Mouse (Mus musculus) limb, embryonic 10.5 days (tissue): ENCODE measurements around the gene Slc31a1. TPM values are rescaled to one million over a fixed set of nuclear protein-coding genes. Genes with fewer than 3 reads are reported as not detected.

Experiments
- DNase-seq: peaks from one replicate; pipeline ENCODE4 v3.0.0-alpha.2; 2017; ENCODE audit warnings: low spot score
- H3K27ac ChIP-seq: fragments of 300-500 bp; sonication (generic); 2 replicates; pipeline ENCODE4 v1.5.1; 2016; ENCODE audit warnings: mild to moderate bottlenecking
- H3K27me3 ChIP-seq: fragments of 300-500 bp; sonication (generic); 2 replicates; pipeline ENCODE4 v1.6.1; 2016; ENCODE audit warnings: low read depth, mild to moderate bottlenecking; ENCODE audit not compliant: poor library complexity, severe bottlenecking
- H3K36me3 ChIP-seq: fragments of 300-500 bp; sonication (generic); 2 replicates; pipeline ENCODE4 v1.6.1; 2016; ENCODE audit warnings: mild to moderate bottlenecking, moderate library complexity
- H3K4me1 ChIP-seq: fragments of 300-500 bp; sonication (generic); 2 replicates; pipeline ENCODE4 v1.6.1; 2016
- H3K4me3 ChIP-seq: fragments of 300-500 bp; sonication (generic); 2 replicates; pipeline ENCODE4 v1.5.1; 2016; ENCODE audit warnings: mild to moderate bottlenecking, moderate library complexity
- H3K9me3 ChIP-seq: fragments of 300-500 bp; sonication (generic); replicated peaks from 2 replicates; pipeline ENCODE4 v1.6.1; 2016; ENCODE audit warnings: mild to moderate bottlenecking
- WGBS: fragments of 180-500 bp; shearing (Covaris S2); methylation state at CpG from one replicate; pipeline ENCODE4 v1.1.7; 2016; 5-methylcytosine and 5-hydroxymethylcytosine counted together
- polyA plus RNA-seq: library from polyadenylated mRNA; unstranded; fragments of >200 nt; fragmentation: Nextera tagmentation; extraction: Ambion mirVana; gene quantifications from 2 replicates; pipeline ENCODE4 v1.2.1, GENCODE M21; 2016

The Slc31a1 gene
- 42.2 and 48.7 TPM in 2 replicates for polyA plus RNA-seq

DNA sequence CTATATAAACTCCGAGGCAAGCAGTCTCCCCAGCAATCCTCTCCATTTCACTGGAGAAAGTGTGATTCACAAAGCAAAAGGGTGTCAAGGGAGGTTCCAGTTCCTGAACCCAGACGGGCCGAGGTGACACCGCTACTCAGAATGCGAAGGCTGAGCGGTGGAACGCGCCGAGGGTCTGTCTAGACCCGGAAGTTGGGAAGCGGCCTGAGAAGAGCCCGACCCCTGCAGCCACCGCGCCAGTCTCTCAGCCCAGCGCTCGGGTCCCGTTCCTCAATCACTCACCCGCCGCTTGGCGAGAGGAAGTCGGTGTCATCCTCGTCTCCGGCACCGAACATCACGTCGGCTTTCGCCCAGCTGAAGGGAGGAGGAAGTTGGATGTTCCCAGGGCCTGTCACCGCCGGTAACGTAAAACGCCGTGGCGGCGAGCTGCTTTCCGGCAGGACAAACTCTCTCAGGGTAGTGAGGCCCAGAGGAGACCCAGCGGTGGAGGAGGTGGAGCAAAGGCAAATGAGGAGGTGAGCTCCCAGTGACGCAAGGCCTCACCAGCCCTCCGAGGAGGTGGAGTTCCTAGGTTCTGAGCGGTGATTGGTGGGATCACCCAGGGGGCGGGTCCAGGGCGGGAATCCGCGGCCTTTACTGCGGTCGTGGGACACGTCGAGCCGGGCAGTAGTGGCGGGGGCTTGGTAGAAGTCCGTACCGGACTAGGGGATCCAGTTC is at the start of gene Slc31a1, which contains the start of gene Fkbp15:
Gene Slc31a1 (plus strand): TSS at position 640 of the 717 bp plus-strand sequence.
Gene Fkbp15 (minus strand): TSS at position 461 of the 717 bp plus-strand sequence.
- no peaks in the 10 kb centered on the region for H3K9me3 ChIP-seq
- DNase-seq: peak; percentile 97
- peak within 1 kb of the TSS; percentile 72 for H3K4me3 ChIP-seq
- H3K36me3 ChIP-seq: no peaks in the 10 kb centered on the region
- H3K27me3 ChIP-seq: no peaks in the 10 kb centered on the region
- under 1% methylated on average over 51 of the region's 51 CpGs for WGBS
- H3K27ac ChIP-seq: peak within 1 kb of the TSS; percentile 85
- peaks cover 14% of the 10 kb centered on the region for H3K4me1 ChIP-seq

DNA sequence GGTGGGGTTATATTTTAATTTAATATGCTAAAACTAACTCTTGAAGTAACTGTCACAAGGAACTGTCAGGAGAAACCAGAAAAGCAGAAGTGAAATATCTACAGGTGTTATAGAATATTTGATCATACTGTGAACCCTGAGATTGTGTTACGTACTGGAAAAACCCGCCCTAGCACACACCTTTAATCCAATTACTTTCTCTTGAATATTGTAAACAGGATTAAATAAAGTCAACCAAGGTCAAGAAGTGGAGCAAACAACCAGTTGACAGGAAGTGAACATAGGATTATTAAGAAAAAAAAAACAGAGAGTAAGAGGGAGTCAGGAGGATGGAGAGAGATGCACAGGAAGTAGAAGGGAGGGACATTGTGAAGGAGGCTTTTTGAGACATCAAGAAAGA is 47.7 kb upstream of the Slc31a1 start:
- H3K36me3 ChIP-seq: peaks cover 24% of the 10 kb centered on the region
- WGBS: 97% methylated on average over 2 of the region's 2 CpGs
- H3K27me3 ChIP-seq: no peaks in the 10 kb centered on the region
- no peak for DNase-seq
- no peak overlapping the region for H3K4me3 ChIP-seq
- no peak overlapping the region for H3K27ac ChIP-seq
- no peaks in the 10 kb centered on the region for H3K9me3 ChIP-seq
- no peaks in the 10 kb centered on the region for H3K4me1 ChIP-seq

DNA sequence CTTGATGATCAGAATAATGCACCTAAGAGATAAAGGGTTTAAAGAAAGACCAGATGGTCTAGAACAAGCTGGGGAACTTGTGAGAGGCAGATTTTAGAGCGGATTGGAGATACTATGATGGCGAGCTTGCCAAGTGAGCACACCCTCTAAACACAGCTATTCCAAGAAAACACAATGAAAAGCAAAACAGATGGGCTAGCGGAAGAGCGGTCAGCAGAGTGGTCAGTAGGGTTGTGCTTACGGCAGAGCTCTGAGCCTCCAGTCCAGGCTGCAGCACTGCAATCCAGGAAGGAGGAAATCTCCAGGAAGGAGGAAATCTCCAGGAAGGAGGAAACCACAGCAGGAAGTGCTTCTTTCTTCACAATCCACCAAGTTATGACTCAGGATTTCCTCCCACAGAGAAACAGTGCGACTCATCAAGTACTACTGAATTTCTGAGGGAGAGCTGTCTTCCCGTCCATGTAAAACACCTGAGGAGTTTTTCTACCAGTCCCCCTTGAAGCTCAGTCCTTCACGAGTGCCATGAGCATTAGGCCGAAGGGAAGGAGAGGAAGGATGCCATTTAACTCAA is 46.8 kb upstream of the Slc31a1 start:
- H3K36me3 ChIP-seq: peaks cover 20% of the 10 kb centered on the region
- WGBS: 90% methylated on average over 9 of the region's 9 CpGs
- H3K27me3 ChIP-seq: no peaks in the 10 kb centered on the region
- DNase-seq: no peak
- no peaks in the 10 kb centered on the region for H3K4me1 ChIP-seq
- H3K9me3 ChIP-seq: no peaks in the 10 kb centered on the region
- H3K27ac ChIP-seq: no peak overlapping the region
- no peak overlapping the region for H3K4me3 ChIP-seq

DNA sequence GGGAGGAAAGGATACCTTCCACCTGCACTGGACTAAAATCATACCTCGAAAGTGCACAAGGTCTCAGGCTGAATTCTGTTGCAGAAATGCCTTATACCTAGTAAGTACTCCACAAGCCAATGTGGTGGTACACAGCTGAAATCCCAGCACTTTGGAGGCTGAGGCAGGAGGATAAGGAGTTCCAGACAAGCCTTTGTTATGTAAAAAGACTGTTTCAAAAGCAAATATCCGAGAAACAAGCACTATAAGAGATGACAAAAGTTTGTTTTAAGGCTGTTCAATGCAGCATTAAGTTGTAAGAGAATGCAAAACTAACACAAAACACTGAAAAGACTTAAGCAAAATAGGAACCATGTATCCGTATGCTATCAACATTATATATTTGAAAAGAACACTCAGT is 46.0 kb upstream of the Slc31a1 start:
- peaks cover 26% of the 10 kb centered on the region for H3K36me3 ChIP-seq
- no peak overlapping the region for H3K4me3 ChIP-seq
- no peak overlapping the region for H3K27ac ChIP-seq
- no peak for DNase-seq
- H3K9me3 ChIP-seq: no peaks in the 10 kb centered on the region
- no peaks in the 10 kb centered on the region for H3K27me3 ChIP-seq
- H3K4me1 ChIP-seq: no peaks in the 10 kb centered on the region
- 84% methylated on average over 3 of the region's 3 CpGs for WGBS

DNA sequence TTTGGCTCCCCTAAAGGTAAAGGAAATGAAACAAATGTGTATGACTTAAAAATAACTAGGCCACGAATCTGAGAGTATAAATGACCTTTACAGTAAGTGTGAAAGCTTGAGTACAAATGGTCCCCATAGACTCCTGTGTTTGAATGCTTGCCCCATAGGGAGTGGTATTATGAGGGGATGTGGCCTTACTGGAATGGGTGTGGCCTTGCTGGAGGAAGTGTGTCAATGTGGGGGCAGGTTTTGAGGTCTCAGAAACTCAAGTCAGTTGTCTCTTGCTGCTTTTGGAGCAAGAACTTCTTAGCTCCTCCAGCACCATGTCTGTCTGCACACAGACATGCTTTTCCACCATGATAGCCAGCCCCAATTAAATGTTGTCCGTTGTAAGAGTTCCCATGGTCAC is 44.1 kb upstream of the Slc31a1 start:
- 83% methylated on average over 2 of the region's 2 CpGs for WGBS
- H3K36me3 ChIP-seq: peaks cover 43% of the 10 kb centered on the region

DNA sequence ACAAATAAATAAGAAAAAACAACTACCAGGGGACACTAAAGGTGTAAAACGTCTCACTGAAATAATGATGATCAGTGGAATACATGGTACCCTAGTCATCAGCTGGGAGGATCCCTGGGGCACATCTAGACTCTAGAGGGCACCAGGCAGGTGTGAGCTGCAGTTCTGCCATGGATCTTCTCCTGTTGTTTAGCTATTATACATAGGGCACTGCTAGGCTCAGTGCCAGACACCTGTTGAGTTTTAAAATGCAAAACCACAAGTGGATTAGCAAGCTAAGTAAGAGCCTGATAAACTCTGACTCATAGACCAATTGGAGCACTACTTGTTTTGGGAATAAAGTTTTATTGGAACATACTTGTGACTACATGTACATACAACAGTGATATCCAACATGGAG is 42.2 kb upstream of the Slc31a1 start:
- no peak for DNase-seq
- WGBS: 77% methylated on average over 1 of the region's 1 CpGs
- H3K36me3 ChIP-seq: peaks cover 49% of the 10 kb centered on the region

More for the DNA sequence above, 44.1 kb upstream of the Slc31a1 start:
- no peak overlapping the region for H3K4me3 ChIP-seq
- no peak for DNase-seq
- H3K27ac ChIP-seq: no peak overlapping the region
- no peaks in the 10 kb centered on the region for H3K4me1 ChIP-seq
- H3K9me3 ChIP-seq: no peaks in the 10 kb centered on the region
- H3K27me3 ChIP-seq: no peaks in the 10 kb centered on the region

DNA sequence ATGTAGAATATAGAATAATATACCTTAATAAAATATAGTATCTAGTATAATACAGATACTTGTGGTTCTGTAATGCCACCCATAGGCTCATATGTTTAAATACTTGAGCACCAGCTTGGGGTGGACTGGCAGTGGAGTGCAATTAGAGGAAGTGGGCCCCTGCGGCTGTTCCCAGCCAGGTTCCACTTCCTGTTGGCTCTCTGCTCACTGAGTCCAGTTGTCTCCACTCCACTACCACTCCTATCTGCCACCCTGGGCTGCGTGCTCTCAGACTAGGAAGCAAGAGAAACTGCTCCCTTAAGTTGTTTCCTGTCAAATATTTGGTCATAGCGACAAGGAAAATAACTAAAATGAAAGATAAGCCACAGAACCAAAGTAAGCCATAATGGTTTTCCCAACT is 37.8 kb upstream of the Slc31a1 start:
- no peak overlapping the region for H3K4me3 ChIP-seq
- DNase-seq: no peak
- no peaks in the 10 kb centered on the region for H3K27me3 ChIP-seq
- H3K9me3 ChIP-seq: no peaks in the 10 kb centered on the region
- 86% methylated on average over 3 of the region's 3 CpGs for WGBS
- no peak overlapping the region for H3K27ac ChIP-seq
- H3K36me3 ChIP-seq: peaks cover 66% of the 10 kb centered on the region
- no peaks in the 10 kb centered on the region for H3K4me1 ChIP-seq

More for the DNA sequence above, 42.2 kb upstream of the Slc31a1 start:
- Histone ChIP-seq H3K4me1 (no peaks in the 10 kb centered on the region), H3K27me3 (no peaks in the 10 kb centered on the region), H3K27ac (no peak overlapping the region), H3K4me3 (no peak overlapping the region), H3K9me3 (no peaks in the 10 kb centered on the region)

DNA sequence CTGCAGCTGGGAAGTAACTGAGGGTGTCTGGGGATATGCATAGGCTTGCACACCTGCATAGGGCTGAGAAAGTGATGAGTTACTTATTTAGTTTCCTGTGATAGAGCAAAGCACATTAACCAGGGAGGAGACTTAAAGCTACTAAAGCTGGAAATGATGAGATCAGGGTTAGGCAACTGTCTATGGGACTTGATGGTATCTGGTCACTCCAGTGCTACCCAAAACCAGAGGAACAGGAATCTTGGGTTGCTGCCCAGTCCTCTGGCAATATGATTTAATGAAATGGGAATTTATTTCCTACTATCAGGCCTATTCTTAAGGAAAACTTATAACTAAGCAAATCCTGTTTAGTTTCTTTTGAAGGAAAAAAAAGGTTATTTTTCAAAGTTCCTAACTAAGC is 34.4 kb upstream of the Slc31a1 start:
- Histone ChIP-seq H3K27ac (no peak overlapping the region), H3K9me3 (no peaks in the 10 kb centered on the region)
- no peak for DNase-seq

DNA sequence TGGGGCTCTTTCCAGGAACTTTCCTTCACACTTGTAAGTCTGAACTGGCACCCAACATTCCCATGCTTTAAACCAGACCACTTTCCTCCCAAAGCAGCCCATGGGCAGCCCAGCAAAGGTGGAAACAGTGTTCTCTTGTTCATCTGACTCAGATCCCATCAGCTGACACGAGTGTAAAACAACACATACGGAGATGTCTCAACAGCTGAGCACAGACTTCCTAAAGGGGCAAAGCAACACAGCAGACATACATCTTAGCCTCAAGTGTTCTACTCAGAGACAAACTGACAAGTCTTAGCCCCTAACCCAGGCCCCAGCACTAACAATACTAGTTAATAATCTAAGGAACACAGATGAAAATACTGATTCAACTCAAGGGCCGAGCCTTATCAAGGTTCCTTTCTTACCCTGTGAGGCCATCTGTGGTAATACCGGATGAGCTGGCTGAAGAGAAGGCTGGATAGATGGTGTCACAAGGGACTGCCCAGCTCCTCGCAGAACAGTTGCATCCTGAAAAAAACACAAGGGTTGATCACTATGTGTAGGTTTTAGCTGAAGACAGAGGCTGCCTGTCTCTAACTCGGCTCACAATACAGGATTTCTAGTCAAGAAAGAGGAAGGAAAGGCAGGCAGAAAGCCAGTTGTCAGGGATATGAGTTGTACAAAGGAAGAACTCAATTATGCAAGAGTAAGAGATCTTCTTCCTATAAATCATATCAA is 31.4 kb upstream of the Slc31a1 start:
- Histone ChIP-seq H3K9me3 (no peaks in the 10 kb centered on the region), H3K27me3 (no peaks in the 10 kb centered on the region), H3K36me3 (peaks cover 54% of the 10 kb centered on the region), H3K27ac (no peak overlapping the region), H3K4me3 (no peak overlapping the region), H3K4me1 (no peaks in the 10 kb centered on the region)
- DNase-seq: no peak
- WGBS: 92% methylated on average over 6 of the region's 6 CpGs

More for the DNA sequence above, 34.4 kb upstream of the Slc31a1 start:
- H3K4me1 ChIP-seq: no peaks in the 10 kb centered on the region
- no peak overlapping the region for H3K4me3 ChIP-seq
- no peaks in the 10 kb centered on the region for H3K27me3 ChIP-seq
- peaks cover 63% of the 10 kb centered on the region for H3K36me3 ChIP-seq

DNA sequence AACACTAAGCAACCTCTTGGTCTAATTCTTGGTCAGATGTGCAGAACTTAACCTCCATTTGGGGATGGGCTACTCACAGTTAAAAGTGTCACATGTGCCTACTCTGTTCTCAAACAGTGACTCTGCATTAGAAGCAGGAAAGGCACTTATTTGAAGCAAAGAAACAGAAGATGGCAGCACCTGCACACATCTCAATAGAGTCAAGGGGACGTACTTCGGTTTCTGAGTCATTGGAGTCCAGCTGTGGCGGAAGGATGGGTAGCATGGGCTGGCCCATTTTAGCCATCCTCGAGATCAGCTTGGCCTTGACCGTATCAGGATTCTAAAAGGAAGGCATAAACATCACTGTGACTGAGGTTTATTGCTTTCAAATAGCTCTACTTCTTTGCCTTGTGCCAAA is 28.6 kb upstream of the Slc31a1 start:
- 83% methylated on average over 5 of the region's 5 CpGs for WGBS
- DNase-seq: no peak
- Histone ChIP-seq H3K36me3 (peaks cover 57% of the 10 kb centered on the region), H3K4me3 (no peak overlapping the region), H3K27me3 (no peaks in the 10 kb centered on the region), H3K27ac (no peak overlapping the region), H3K4me1 (no peaks in the 10 kb centered on the region), H3K9me3 (no peaks in the 10 kb centered on the region)

DNA sequence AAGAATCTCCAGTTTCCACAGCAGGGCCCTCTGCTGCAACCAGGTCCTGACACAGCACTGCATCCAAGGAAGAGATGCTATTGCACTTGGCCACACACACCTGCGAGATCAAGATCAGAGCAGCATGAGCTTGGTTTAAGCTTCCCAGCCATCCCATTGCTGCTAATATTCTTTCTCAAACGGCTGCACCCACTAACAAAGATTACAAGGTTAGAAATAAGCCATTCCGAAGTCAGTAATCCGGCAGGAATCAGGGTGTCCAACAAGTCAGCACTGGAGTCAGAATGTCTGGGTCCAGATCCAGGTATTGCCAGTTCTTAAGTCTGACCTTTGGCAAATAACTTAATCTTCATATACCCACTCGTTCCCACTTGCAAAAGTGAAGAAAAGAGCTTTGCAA is 22.0 kb upstream of the Slc31a1 start:
- Histone ChIP-seq H3K27me3 (no peaks in the 10 kb centered on the region), H3K4me3 (no peak overlapping the region), H3K4me1 (no peaks in the 10 kb centered on the region), H3K9me3 (no peaks in the 10 kb centered on the region), H3K36me3 (peaks cover 36% of the 10 kb centered on the region), H3K27ac (no peak overlapping the region)
- 89% methylated on average over 5 of the region's 5 CpGs for WGBS
- DNase-seq: no peak

DNA sequence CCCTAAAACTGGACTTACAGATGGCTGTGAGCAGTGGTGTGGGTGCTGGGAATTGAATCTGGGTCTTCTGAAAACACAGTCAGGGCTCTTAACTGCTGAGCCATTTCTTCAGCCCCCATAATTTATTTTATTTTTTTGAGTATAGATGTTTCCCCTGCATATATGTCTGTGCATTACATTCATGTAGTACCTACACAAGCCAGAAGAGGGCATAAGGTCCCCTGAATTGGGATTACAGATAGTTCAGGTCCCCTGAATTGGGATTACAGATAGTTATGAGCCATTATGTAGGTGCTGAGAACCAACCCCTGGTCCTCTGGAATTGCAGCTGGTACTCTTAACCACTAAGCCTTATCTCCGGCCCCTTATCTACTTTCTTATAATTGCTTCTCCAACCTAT is 16.5 kb upstream of the Slc31a1 start:
- H3K4me1 ChIP-seq: no peaks in the 10 kb centered on the region
- DNase-seq: no peak
- peaks cover 33% of the 10 kb centered on the region for H3K36me3 ChIP-seq
- H3K27ac ChIP-seq: no peak overlapping the region
- no peak overlapping the region for H3K4me3 ChIP-seq
- WGBS: 95% methylated on average over 1 of the region's 1 CpGs
- no peaks in the 10 kb centered on the region for H3K27me3 ChIP-seq
- H3K9me3 ChIP-seq: no peaks in the 10 kb centered on the region

DNA sequence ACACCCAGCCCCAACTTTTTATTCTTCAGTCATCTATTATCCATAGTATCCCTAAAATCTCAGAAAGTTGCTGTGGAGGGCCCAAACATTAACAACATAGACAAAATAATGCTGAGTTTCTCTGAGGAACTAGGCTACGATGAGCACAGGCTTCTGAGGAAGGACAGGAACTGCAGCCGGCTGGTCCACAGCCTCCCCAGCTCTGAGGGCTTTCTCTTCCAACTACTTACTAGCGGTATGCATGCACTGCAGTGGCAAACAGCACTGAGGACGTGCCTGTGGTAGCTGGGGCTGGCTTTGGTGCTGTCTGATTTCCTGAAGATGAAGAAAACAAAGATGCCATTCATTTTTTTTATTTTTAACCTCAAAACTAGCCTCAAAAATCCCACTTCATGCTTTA is 14.7 kb upstream of the Slc31a1 start:
- peaks cover 29% of the 10 kb centered on the region for H3K36me3 ChIP-seq
- no peaks in the 10 kb centered on the region for H3K27me3 ChIP-seq
- no peaks in the 10 kb centered on the region for H3K9me3 ChIP-seq
- whole genome bisulfite sequencing: 85% methylated on average over 4 of the region's 4 CpGs
- DNase-seq: no peak
- H3K4me3 ChIP-seq: no peak overlapping the region
- H3K27ac ChIP-seq: no peak overlapping the region
- H3K4me1 ChIP-seq: no peaks in the 10 kb centered on the region
